Mouse (Mus musculus) lung, postnatal 10 days (tissue): ENCODE measurements around the gene Slc6a11.

Source experiments
- DNase-seq: peaks from one replicate; pipeline ENCODE4 v3.0.0; 2021

Gene Slc6a11

GRCm38 (mm10) chr6:114269589-114269988 lies 138.5 kb downstream of the Slc6a11 start:
- no peak for DNase-seq

DNA sequence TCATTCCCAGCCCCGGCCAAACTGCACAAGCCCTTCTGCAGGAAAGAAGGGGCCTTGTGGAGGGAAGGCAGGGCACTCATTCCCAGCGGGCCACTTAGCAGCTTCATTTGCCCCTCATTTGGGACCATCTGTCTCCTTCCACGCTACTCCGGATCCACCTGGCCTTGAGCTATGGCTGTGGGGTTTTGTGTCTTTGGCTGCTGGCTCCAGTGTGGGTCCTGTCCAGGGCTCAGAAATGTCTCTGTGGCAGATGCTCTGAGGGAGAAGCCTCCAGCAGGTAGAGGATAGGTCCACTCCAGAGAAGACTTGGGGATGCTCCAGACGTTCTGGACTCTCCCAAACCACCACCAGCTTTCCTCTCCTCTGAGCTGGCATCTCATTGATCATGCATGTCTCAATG lies 139.8 kb downstream of the Slc6a11 start:
- DNase-seq, result no peak

- peak; percentile 48 for DNase-seq
Measured at GRCm38 (mm10) chr6:114272279-114272678, 141.2 kb downstream of the Slc6a11 start.

- DNase-seq, result no peak
Measured at GRCm38 (mm10) chr6:114273997-114274728, 143.1 kb downstream of the Slc6a11 start.

GRCm38 (mm10) chr6:114275800-114276199 lies 144.8 kb downstream of the Slc6a11 start:
- DNase-seq, result no peak

DNA sequence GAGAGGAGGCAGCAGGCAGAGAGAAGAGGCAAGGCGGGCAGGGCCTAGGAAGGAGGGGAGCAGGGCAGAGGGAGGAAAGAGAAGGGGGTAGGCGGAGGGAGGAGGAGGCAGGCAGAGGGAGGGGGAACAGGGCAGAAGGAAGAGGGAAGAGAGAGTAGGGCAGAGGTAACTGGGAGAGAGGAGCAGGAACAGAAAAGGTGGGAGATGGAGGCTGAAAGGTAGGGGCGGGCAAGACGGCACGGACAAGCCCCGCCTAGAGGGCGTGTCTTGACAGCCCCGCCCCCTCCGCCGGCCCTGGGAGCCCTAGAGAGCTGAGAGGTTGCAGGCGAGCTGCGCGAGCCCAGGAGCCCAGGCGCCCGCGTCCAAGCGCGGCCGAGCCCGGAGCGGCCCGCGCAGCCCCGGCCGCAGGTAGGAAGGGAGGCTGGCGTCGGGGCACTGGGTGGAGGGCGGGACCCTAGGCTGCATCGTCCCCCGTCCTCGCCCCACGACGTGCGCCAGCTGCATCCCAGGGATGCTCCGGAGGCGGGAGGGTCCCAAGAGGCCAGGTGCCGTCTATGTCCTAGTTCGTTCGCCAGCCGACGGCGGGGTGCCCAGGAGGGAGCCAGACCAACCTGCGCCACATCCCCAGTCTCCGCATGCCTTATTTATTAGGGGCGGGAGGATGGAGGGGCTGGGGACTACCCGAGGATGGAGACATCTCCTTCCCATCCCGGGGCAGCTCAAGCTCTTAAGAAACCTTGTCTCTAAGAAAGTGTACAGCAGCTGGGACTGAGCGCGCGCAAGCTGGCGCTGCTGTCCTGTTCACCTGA lies 151.6 kb downstream of the Slc6a11 start, which contains the start of gene Slc6a1:
Gene Slc6a1, plus strand, starts transcription at position 167 of the 809 bp plus-strand sequence.
- DNase-seq, result peak; percentile 62

DNA sequence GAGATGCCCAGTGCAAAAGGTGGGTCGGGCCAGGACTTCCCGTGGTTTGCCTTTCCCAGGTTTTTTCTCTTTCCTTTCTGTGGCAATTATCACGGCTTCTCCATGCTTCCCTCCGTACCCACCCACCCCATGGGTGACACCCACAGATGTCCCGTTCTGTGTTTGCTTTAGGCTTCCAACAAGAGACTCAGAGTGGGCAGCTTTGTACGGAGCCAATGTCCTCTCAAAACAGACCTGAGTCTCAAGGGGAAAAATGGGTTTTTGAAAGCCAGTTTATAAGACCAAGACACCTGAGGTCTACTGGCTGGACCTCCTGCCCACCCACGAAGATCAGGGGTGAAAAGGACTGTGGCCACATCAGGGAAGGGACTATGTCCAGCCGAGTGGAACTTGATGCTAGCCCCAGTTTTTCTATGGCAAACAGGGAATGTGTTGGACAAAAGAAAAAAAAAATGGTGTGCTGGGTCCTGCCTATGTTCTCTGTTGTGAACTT lies 152.3 kb downstream of the Slc6a11 start:
- no peak for DNase-seq

- DNase-seq, result no peak
Measured at GRCm38 (mm10) chr6:114283927-114284703, 153.1 kb downstream of the Slc6a11 start.

- no peak for DNase-seq
Measured at GRCm38 (mm10) chr6:114285424-114285823, 154.4 kb downstream of the Slc6a11 start.

DNA sequence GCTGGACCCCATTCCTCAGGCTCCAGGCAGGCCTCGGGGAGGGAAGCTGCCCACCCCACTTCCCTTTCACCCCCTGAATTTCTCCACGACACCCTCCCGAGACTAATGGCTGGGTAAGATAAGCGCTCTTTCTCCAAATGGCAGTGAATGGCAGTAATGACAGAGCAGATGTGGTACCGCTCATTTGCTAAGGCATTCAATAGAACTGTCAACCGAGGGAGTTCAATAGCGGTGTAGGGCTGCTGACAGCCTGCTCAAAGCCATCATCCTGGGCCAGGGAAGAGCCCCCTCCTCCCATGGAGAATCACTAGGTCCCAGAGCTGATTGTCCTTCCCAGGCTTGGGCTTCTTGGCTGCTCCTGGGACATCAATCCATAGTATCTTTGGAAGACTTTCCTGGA lies 158.1 kb downstream of the Slc6a11 start:
- no peak for DNase-seq

DNA sequence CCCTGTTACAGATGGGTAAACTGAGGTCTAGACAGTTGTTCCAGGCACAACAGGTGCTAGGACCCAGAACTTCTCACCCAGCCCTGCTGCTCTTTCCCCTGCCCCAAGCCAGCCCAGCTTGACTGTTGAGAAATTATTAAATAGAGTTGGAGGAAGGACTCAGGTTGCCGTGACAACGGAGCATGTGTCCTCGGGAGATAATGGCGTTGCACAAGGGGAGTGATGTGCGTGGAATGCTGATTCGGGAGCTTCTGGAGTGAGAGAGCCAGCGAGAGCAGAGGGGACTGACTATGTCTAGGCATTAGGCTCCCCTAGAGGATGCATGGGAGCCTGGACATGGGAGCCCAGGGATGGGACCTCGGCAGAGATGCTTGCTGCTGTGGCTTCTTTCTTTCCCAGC lies 159.1 kb downstream of the Slc6a11 start:
- DNase-seq, result no peak

DNA sequence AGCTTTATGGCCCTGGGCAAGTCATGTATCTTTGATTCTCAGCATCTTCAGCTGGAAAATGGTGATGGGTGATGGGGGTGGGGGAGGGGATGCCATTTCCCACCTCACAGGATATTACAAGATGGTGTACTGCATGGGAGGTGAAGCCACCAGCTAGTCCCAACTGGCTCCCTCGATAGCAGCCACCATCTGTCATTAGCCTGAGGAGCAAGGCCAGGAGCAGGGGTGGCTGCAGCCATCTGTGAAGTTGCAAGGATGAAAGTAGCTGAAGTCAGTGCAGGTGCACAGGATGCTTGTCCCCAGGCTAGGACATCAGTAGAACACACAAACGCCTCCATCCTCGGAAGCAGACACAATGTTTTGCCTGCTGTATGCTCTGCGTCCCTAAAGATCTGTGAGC lies 159.9 kb downstream of the Slc6a11 start:
- no peak for DNase-seq

DNA sequence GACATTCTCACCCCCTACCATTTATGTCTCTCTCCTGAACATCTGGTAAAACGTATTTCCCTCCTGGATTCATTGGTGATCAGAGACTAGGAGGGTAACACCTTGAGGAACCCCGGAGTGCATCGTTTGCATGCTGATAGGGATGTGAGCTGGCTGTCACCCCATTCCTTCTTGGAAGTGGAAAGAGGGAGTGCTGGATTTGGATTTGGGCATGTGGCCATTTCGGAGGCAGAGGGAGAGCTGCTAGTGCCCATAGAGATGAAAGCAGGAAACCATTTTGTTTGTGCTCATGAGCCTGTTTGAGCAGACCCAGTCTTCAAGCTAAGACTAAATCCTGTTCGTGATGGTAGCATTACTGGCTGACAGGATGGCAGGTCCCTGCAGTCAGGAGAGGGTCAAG lies 160.4 kb downstream of the Slc6a11 start:
- DNase-seq, result no peak

GRCm38 (mm10) chr6:114293511-114293910 lies 162.5 kb downstream of the Slc6a11 start:
- peak; percentile 19 for DNase-seq

DNA sequence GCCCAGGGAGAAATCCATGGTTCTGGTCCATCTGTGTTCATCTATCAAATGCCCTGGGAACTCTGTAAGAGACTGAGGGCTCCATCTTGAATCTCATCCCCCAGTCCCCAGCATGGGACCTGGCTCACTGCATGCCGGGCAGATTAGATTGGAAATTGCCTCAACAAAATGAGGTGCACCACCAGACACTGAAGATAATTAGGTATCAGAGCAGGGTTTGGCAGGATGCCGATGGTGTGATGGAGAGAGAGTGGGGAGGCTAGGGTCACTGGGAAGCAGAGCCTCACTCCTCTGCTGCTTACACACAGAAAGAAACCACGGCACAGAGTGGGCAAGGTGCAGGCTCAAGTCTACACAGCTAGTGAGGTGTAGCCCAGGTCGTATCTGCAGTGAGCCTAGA lies 164.0 kb downstream of the Slc6a11 start:
- no peak for DNase-seq

- DNase-seq, result no peak
Measured at GRCm38 (mm10) chr6:114297260-114298002, 166.4 kb downstream of the Slc6a11 start.
